Mouse (Mus musculus) liver, embryonic 16.5 days (tissue): ENCODE data around the gene Msh3. TPM values are rescaled to one million over a fixed set of nuclear protein-coding genes. Genes with fewer than 3 reads are reported as not detected.

Source experiments
- ATAC-seq: fragments of 200-750 bp; cut with Nextera tagmentation; 2 replicates; pipeline ENCODE4 v1.8.0; 2017; ENCODE audit warnings: low read depth, mild to moderate bottlenecking, moderate number of reproducible peaks, moderate library complexity
- H3K27ac ChIP-seq: fragments of 300-500 bp; sonication (generic); 2 replicates; pipeline ENCODE4 v1.5.1; 2014; ENCODE audit warnings: mild to moderate bottlenecking, low read length
- H3K27me3 ChIP-seq: fragments of 300-500 bp; sonication (generic); 2 replicates; pipeline ENCODE4 v1.6.1; 2014; ENCODE audit warnings: low read depth, low read length, mixed read lengths; ENCODE audit not compliant: control insufficient read depth, insufficient read depth
- H3K36me3 ChIP-seq: fragments of 300-500 bp; sonication (generic); 2 replicates; pipeline ENCODE4 v1.6.1; 2014; ENCODE audit warnings: mild to moderate bottlenecking; ENCODE audit not compliant: control insufficient read depth, insufficient read depth
- H3K4me1 ChIP-seq: fragments of 300-500 bp; sonication (generic); 2 replicates; pipeline ENCODE4 v1.6.1; 2014; ENCODE audit warnings: low read depth, low read length, mixed read lengths; ENCODE audit not compliant: control insufficient read depth
- H3K4me2 ChIP-seq: fragments of 300-500 bp; sonication (generic); 2 replicates; pipeline ENCODE4 v1.6.1; 2014; ENCODE audit warnings: low read depth, low read length, mixed read lengths
- H3K4me3 ChIP-seq: fragments of 300-500 bp; sonication (generic); 2 replicates; pipeline ENCODE4 v1.5.1; 2014; ENCODE audit warnings: low read depth, mild to moderate bottlenecking, low read length
- H3K9ac ChIP-seq: fragments of 300-500 bp; sonication (generic); 2 replicates; pipeline ENCODE4 v1.6.1; 2014; ENCODE audit warnings: low read depth, low read length
- H3K9me3 ChIP-seq: fragments of 300-500 bp; sonication (generic); replicated peaks from 2 replicates; pipeline ENCODE4 v1.6.1; 2016; ENCODE audit warnings: low read length; ENCODE audit not compliant: control insufficient read depth
- whole genome bisulfite sequencing: fragments of 180-500 bp; shearing (Covaris S2); extraction: QIAGEN DNeasy Blood & Tissue Kit; methylation state at CpG from one replicate; pipeline ENCODE4 v1.1.7; 2014; ENCODE audit not compliant: insufficient replicate concordance; 5-methylcytosine and 5-hydroxymethylcytosine counted together
- polyA plus RNA-seq: library from polyadenylated mRNA; unstranded; fragments of >200 nt; fragmentation: Nextera tagmentation; extraction: Ambion mirVana; gene quantifications from 2 replicates; pipeline ENCODE4 v1.2.1, GENCODE M21; 2015

Msh3 gene
- polyA plus RNA-seq, 1 experiment from 2014 or later, result 9.1 TPM

DNA sequence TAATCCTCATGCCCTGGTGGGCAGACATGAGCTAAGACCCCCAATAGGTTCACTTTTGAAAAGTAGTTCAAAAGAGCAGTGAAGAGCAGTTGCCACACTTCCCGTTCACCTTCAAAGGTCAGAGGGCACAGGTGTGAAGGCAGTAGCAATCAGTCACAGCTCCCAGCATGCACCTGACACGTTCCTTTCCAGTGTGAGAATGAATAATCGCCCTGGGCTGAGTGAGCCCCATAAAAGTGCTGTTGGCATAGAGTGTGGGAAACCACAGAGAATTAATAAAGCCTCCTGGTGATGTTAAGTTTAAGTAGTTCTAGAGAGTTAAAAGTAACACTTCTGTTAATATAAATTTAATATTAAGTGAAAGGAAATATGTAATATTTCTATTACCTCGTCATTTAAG lies 63.2 kb downstream of the Msh3 start:
- Histone ChIP-seq H3K27me3 (no peaks in the 10 kb centered on the region), H3K4me3 (no peak overlapping the region), H3K27ac (no peak overlapping the region), H3K4me1 (no peaks in the 10 kb centered on the region), H3K9ac (no peak overlapping the region), H3K4me2 (no peak overlapping the region), H3K9me3 (no peaks in the 10 kb centered on the region), H3K36me3 (no peaks in the 10 kb centered on the region)
- ATAC-seq, result no peak
- 72% methylated on average over 4 of the region's 4 CpGs for WGBS

DNA sequence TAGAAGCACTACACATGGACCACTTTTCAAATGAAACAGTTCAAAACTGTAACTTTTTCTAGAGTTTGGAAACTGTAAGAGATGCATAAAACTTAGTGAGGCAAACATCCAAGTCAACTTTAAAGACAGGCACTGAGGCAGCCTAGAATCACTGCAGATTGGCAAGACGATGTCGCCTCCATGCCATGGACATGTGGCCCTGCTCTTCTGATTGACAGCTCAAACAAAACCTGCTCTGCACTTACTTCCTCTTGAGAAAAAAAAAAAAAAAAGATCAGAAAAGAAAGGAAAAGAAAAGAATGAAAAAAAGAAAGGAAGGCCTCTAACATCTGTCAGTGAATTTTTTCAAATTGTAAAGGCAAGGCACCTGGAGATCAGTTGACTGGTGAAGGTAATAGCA lies 77.8 kb downstream of the Msh3 start:
- no peak for ATAC-seq
- H3K9me3 ChIP-seq, result no peaks in the 10 kb centered on the region
- H3K4me1 ChIP-seq, result no peaks in the 10 kb centered on the region
- H3K27me3 ChIP-seq, result no peaks in the 10 kb centered on the region
- no peak overlapping the region for H3K4me2 ChIP-seq
- H3K36me3 ChIP-seq, result no peaks in the 10 kb centered on the region
- no peak overlapping the region for H3K27ac ChIP-seq
- 77% methylated on average over 2 of the region's 2 CpGs for WGBS
- H3K9ac ChIP-seq, result no peak overlapping the region
- H3K4me3 ChIP-seq, result no peak overlapping the region

DNA sequence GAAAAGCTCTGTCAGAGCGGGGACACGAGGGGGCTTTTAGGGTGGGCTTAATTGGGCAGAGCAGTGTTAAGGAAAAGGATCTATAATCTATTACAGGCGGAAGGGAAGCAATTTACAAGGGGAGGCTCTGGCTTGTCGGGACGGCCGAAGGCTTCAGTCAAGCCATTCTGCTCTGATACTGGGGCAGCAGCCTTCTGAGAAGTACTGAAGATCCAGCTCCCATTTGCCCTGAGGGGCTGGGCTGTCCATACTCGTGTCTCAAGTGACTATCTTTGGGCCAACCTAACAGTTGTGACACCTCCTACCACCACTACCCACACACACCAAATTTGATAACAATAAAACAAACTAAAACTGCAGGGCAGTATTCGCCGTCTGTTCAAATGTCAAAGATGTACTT lies 79.5 kb downstream of the Msh3 start:
- no peak overlapping the region for H3K4me2 ChIP-seq
- H3K4me1 ChIP-seq, result no peaks in the 10 kb centered on the region
- H3K4me3 ChIP-seq, result no peak overlapping the region
- 81% methylated on average over 9 of the region's 9 CpGs for WGBS
- no peaks in the 10 kb centered on the region for H3K9me3 ChIP-seq
- H3K9ac ChIP-seq, result no peak overlapping the region
- no peaks in the 10 kb centered on the region for H3K27me3 ChIP-seq
- H3K36me3 ChIP-seq, result no peaks in the 10 kb centered on the region
- ATAC-seq, result no peak
- no peak overlapping the region for H3K27ac ChIP-seq

DNA sequence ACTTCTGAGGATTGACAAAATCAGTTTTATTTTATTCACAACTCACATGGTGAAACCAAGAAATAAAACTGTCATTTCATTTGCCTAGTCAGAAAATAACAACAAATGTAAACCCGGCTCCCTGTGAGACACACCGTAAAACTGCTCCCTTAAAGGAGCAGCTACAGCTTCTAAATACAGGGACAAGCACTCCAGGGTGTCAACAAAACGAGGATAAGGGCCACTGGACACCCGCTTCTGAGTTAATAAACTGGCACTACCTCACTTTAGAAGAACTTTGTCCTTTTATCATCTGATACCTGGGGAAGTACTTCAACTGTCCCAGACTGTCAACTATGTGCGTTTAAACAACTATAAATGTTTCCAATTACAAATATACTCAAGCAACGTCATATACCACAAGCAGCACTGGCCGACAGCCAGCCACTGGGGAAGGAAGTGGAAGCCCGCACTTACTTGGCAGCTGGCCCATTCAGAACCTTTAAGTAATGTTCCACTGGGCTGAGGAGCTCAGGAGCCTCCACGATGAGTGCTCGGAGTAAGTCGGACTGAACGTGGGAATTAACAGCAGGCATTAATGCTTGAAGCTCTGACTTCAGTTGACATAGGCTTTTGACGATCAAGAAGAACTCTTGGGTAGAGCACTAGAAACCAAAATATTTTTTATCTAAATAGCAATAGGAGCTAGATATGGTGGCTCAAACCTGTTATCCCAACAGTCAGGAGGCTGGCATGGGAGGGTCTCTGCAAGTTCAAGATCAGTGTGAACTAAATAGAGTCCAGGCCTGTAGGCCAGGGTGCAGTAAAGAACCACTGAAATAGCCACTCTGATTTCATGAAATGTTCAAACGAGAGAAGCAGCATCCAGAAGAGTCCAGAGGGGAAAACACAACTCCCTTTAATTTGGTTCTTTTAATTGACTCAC lies 80.3 kb downstream of the Msh3 start:
- no peak overlapping the region for H3K4me3 ChIP-seq
- no peaks in the 10 kb centered on the region for H3K4me1 ChIP-seq
- H3K4me2 ChIP-seq, result no peak overlapping the region
- no peak overlapping the region for H3K27ac ChIP-seq
- no peaks in the 10 kb centered on the region for H3K9me3 ChIP-seq
- no peak for ATAC-seq
- 65% methylated on average over 14 of the region's 14 CpGs for WGBS
- no peaks in the 10 kb centered on the region for H3K36me3 ChIP-seq
- no peaks in the 10 kb centered on the region for H3K27me3 ChIP-seq
- no peak overlapping the region for H3K9ac ChIP-seq

DNA sequence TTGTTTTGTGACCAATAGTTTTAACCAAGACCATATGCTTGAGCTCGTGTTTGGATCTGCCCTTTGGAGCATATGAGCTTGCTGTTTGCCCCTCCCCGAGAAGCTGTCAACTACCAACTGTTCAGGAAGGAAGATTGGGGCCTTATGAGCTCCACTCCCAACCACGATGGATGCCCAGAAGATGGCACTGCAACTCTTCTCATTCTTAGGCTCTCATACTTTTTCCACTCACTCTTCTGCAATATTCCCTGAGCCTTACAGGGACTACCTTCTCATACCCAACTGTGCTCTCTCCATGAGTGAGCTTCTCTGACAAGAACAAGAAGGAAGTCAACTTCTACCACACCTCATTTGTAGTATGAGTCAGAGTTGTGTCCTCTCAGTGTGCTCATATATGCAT lies 87.7 kb downstream of the Msh3 start:
- Histone ChIP-seq H3K36me3 (no peaks in the 10 kb centered on the region), H3K27me3 (no peaks in the 10 kb centered on the region), H3K9me3 (no peaks in the 10 kb centered on the region), H3K4me1 (no peaks in the 10 kb centered on the region), H3K9ac (no peak overlapping the region), H3K4me3 (no peak overlapping the region), H3K27ac (no peak overlapping the region), H3K4me2 (no peak overlapping the region)
- 40% methylated on average over 3 of the region's 3 CpGs for WGBS
- no peak for ATAC-seq

DNA sequence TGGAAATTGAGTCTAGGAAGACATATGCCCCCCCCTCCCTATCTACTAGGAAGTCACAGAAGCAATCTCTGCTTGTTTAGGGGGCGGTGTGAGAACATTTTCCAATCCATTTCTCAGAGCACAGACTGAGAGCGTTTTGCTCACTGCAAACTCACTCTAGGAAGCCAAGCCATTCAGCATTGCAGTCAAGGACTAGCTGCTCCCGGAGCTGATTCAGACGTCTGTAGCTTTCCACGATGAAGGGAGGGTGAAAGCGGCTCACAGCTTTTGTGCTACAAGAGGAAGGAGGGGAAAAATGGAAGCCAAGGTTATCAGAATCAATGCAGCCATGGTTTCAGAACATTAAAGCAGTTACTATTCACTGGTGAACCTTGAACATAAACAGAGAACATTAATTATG lies 91.2 kb downstream of the Msh3 start:
- ATAC-seq, result no peak
- H3K4me2 ChIP-seq, result no peak overlapping the region
- H3K27ac ChIP-seq, result no peak overlapping the region
- no peaks in the 10 kb centered on the region for H3K36me3 ChIP-seq
- no peaks in the 10 kb centered on the region for H3K27me3 ChIP-seq
- 76% methylated on average over 6 of the region's 6 CpGs for whole genome bisulfite sequencing
- no peaks in the 10 kb centered on the region for H3K4me1 ChIP-seq
- H3K4me3 ChIP-seq, result no peak overlapping the region
- no peaks in the 10 kb centered on the region for H3K9me3 ChIP-seq
- H3K9ac ChIP-seq, result no peak overlapping the region

DNA sequence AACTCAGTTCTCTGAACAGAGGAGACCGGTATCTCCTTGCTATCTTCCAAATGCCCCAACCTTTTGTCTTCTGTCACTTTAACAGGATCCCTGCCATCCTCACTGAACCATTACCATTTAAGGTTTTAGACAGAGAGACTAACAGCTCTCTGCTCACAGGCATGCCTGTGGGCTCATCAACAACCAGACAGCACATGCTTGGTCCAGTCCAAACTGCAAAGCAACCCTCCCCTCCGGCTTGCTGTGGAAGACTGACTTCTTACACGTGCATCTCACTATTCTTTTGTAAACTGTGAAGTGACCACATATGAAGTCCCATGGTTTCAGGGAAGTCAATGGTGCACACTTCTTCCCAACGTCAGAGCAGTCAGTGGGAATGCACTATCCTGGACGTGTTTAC lies 93.5 kb downstream of the Msh3 start:
- no peak overlapping the region for H3K27ac ChIP-seq
- no peaks in the 10 kb centered on the region for H3K27me3 ChIP-seq
- WGBS, result 69% methylated on average over 5 of the region's 5 CpGs
- H3K9ac ChIP-seq, result no peak overlapping the region
- H3K4me1 ChIP-seq, result no peaks in the 10 kb centered on the region
- no peaks in the 10 kb centered on the region for H3K36me3 ChIP-seq
- no peaks in the 10 kb centered on the region for H3K9me3 ChIP-seq
- H3K4me2 ChIP-seq, result no peak overlapping the region
- H3K4me3 ChIP-seq, result no peak overlapping the region
- no peak for ATAC-seq

DNA sequence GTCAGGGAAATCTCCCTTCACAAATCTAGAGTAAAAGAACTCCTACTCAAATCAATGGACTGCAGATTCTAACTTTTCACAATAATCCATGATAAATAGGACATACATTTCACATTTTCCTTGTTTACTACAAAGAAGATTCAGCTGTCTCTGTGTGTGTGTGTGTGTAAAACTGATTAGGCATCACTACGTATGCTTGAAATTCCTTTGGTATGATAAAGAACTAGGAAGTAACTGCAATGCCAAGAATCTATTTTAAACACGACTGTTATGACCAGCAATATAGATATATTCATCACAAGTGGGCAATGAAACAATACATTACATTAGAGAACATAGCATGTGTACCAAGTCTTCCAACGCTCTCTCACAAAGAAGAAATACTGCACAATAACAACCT lies 99.3 kb downstream of the Msh3 start:
- H3K27ac ChIP-seq, result no peak overlapping the region

DNA sequence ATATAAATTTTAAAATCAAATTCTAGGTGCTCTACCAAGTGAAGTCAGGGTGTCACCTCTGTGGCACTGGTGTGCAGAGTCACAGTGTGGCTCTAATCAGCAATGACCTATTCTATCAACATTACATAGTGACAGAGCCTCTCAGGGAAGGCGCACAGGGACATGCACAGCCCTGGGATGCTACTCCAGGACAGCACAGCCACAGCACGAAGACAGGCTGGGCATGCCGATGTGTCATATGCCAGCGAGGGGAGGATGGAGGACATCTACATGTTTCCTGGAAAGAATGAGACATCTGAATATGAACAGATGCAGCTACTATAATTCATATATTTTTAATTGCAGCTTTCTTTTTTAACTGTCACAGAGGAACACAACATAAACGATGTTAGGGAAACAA lies 101.0 kb downstream of the Msh3 start:
- Histone ChIP-seq H3K4me2 (no peak overlapping the region), H3K9ac (no peak overlapping the region), H3K36me3 (no peaks in the 10 kb centered on the region), H3K9me3 (no peaks in the 10 kb centered on the region), H3K27me3 (no peaks in the 10 kb centered on the region), H3K4me1 (no peaks in the 10 kb centered on the region), H3K4me3 (no peak overlapping the region), H3K27ac (no peak overlapping the region)
- 86% methylated on average over 5 of the region's 5 CpGs for WGBS
- ATAC-seq, result no peak

More for the DNA sequence above, 99.3 kb downstream of the Msh3 start:
- no peak overlapping the region for H3K9ac ChIP-seq
- H3K9me3 ChIP-seq, result no peaks in the 10 kb centered on the region
- 53% methylated on average over 3 of the region's 3 CpGs for WGBS
- H3K4me3 ChIP-seq, result no peak overlapping the region
- no peaks in the 10 kb centered on the region for H3K4me1 ChIP-seq
- no peak overlapping the region for H3K4me2 ChIP-seq
- H3K36me3 ChIP-seq, result no peaks in the 10 kb centered on the region
- no peak for ATAC-seq
- H3K27me3 ChIP-seq, result no peaks in the 10 kb centered on the region
